Comparison of ENCODE assay signal across 23 mouse cellular contexts in the genomic region with DNA sequence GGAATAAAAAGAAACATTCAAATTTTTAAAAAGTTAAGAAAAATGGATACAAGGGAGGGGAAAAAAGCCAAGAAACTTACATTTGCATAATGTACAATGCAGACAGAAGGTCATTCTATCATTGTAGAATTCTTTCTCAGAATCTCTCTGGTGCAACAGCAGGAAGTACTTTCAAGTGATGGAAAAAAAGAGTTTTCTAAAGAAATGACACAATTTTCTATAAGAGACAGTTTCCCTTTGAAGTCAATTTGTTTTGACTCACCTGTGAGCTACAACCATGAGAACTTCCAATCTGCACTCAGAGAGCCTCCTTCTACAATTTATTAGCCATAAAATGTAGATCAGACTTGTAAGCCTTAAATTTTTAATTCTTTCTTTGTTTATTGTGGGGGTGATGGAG.
DNase-seq lines count a peak whose midpoint lies in the region; ATAC-seq lines count a peak whose summit lies in the region.
"Had no signal": no experiment of that assay in that cellular context is flagged by ENCODE, and none has a peak within 500 bp of the region (broad histone marks: within the 10 kb centered on the region; RNA-seq: fewer than 3 reads in every experiment).

No protein-coding gene starts in this region.

- H3K4me3 ChIP-seq in midbrain, embryonic 11.5 days (ENCODE audit: low read depth, low read length) = no peak overlapping the region
- no peak overlapping the region for H3K4me3 ChIP-seq in midbrain, embryonic 16.5 days (ENCODE audit: low read depth, low read length)
- H3K4me3 ChIP-seq in forebrain, embryonic 12.5 days (replicated peaks) = no peak overlapping the region
- H3K4me3 ChIP-seq in hindbrain, embryonic 10.5 days = no peak overlapping the region
- H3K4me3 ChIP-seq: forebrain, embryonic 10.5 days; gastrocnemius, adult 2 months; hindbrain, embryonic 13.5 days had no signal

- H3K4me2 ChIP-seq in midbrain, embryonic 11.5 days = no peak overlapping the region
- H3K4me2 ChIP-seq in midbrain, embryonic 16.5 days (ENCODE audit: low read length) = no peak overlapping the region
- no peak overlapping the region for H3K4me2 ChIP-seq in forebrain, embryonic 12.5 days
- H3K4me2 ChIP-seq: heart, embryonic 11.5 days; hindbrain, embryonic 13.5 days had no signal

- no peaks in the 10 kb centered on the region for H3K4me1 ChIP-seq in midbrain, embryonic 11.5 days (ENCODE audit: control insufficient read depth, insufficient read depth, low read length)
- H3K4me1 ChIP-seq in midbrain, embryonic 16.5 days (ENCODE audit: control insufficient read depth, insufficient read depth, low read length) = no peaks in the 10 kb centered on the region
- H3K4me1 ChIP-seq in forebrain, embryonic 12.5 days = no peaks in the 10 kb centered on the region
- H3K4me1 ChIP-seq in hindbrain, embryonic 10.5 days (replicated peaks) = no peaks in the 10 kb centered on the region
- H3K4me1 ChIP-seq: forebrain, embryonic 10.5 days; hindbrain, embryonic 13.5 days had no signal

- no peaks in the 10 kb centered on the region for H3K36me3 ChIP-seq in midbrain, embryonic 11.5 days (ENCODE audit: control insufficient read depth, insufficient read depth, low read length)
- H3K36me3 ChIP-seq in midbrain, embryonic 16.5 days (ENCODE audit: control insufficient read depth, insufficient read depth, low read length) = no peaks in the 10 kb centered on the region
- H3K36me3 ChIP-seq in forebrain, embryonic 12.5 days (replicated peaks) = no peaks in the 10 kb centered on the region
- H3K36me3 ChIP-seq in hindbrain, embryonic 10.5 days = no peaks in the 10 kb centered on the region
- H3K36me3 ChIP-seq: forebrain, embryonic 10.5 days; G1E; hindbrain, embryonic 13.5 days had no signal

- no peak for ATAC-seq in midbrain, embryonic 11.5 days (ENCODE audit: low FRiP score)
- no peak for ATAC-seq in midbrain, embryonic 16.5 days
- ATAC-seq in activated CD4-positive, CD25-positive, alpha-beta regulatory T cell, adult 4 months = peak; percentile 88
- no peak for ATAC-seq in forebrain, embryonic 12.5 days (ENCODE audit: low FRiP score)
- ATAC-seq: forebrain, embryonic 14.5 days; forebrain, postnatal 0 days; hindbrain, embryonic 16.5 days had no signal

- no peaks in the 10 kb centered on the region for H3K27me3 ChIP-seq in midbrain, embryonic 11.5 days (ENCODE audit: control insufficient read depth, insufficient read depth, low read length)
- no peaks in the 10 kb centered on the region for H3K27me3 ChIP-seq in midbrain, embryonic 16.5 days (ENCODE audit: control insufficient read depth, insufficient read depth, low read depth, low read length)
- no peaks in the 10 kb centered on the region for H3K27me3 ChIP-seq in forebrain, embryonic 12.5 days
- no peaks in the 10 kb centered on the region for H3K27me3 ChIP-seq in hindbrain, embryonic 10.5 days (ENCODE audit: insufficient read depth, poor library complexity, severe bottlenecking)
- H3K27me3 ChIP-seq: CH12.LX; hindbrain, embryonic 13.5 days had no signal

- no peak overlapping the region for H3K9ac ChIP-seq in midbrain, embryonic 11.5 days (ENCODE audit: low read length)
- no peak overlapping the region for H3K9ac ChIP-seq in midbrain, embryonic 16.5 days (ENCODE audit: low read depth, low read length)
- H3K9ac ChIP-seq in forebrain, embryonic 12.5 days = no peak overlapping the region
- H3K9ac ChIP-seq: forebrain, postnatal 0 days; hindbrain, embryonic 13.5 days had no signal

- H3K27ac ChIP-seq in midbrain, embryonic 11.5 days (ENCODE audit: low read depth, low read length) = no peak overlapping the region
- no peak overlapping the region for H3K27ac ChIP-seq in midbrain, embryonic 16.5 days (ENCODE audit: low read length)
- no peak overlapping the region for H3K27ac ChIP-seq in forebrain, embryonic 12.5 days
- no peak overlapping the region for H3K27ac ChIP-seq in hindbrain, embryonic 10.5 days
- H3K27ac ChIP-seq: forebrain, embryonic 10.5 days; gastrocnemius, adult 2 months; hindbrain, embryonic 13.5 days had no signal

- H3K9me3 ChIP-seq in midbrain, embryonic 11.5 days (ENCODE audit: control insufficient read depth, low read length) = no peaks in the 10 kb centered on the region
- no peaks in the 10 kb centered on the region for H3K9me3 ChIP-seq in midbrain, embryonic 16.5 days (replicated peaks; ENCODE audit: control insufficient read depth, low read length, poor library complexity, severe bottlenecking)
- H3K9me3 ChIP-seq in forebrain, embryonic 12.5 days = no peaks in the 10 kb centered on the region
- H3K9me3 ChIP-seq in hindbrain, embryonic 10.5 days = no peaks in the 10 kb centered on the region
- H3K9me3 ChIP-seq: forebrain, embryonic 10.5 days; G1E; hindbrain, embryonic 13.5 days had no signal

- DNase-seq in midbrain, embryonic 11.5 days (ENCODE audit: low spot score, missing footprints) = peak; percentile 54
- peak; percentile 42 for DNase-seq in thymus, postnatal 0 days (ENCODE audit: low spot score)
- DNase-seq in thymus, postnatal 36 days = no peak
- peak; percentile 74 for DNase-seq in naive thymus-derived CD4-positive, alpha-beta T cell, adult 2 months (ENCODE audit: low read depth)
- no peak for DNase-seq in hindbrain, embryonic 10.5 days (ENCODE audit: low spot score)
- DNase-seq: adrenal gland, postnatal 10 days; adrenal gland, postnatal 36 days; cerebellum, adult 18-20 months; cerebellum, adult 9-10 months; cerebellum, postnatal 14 days; forebrain, postnatal 0 days; gastrocnemius, adult 2 months; gastrocnemius, postnatal 14 days had no signal

Comparison
In these comparisons a context has a peak if more than half of its experiments do, and no peak if none do; other contexts are left out.
1. DNase-seq: peak in midbrain, embryonic 11.5 days (single experiment), thymus, postnatal 0 days (single experiment) and naive thymus-derived CD4-positive, alpha-beta T cell, adult 2 months (single experiment); none in thymus, postnatal 36 days (0 of 2) and hindbrain, embryonic 10.5 days (single experiment).